Mouse (Mus musculus): ENCODE measurements around the gene Hat1. TPM values are rescaled to one million over a fixed set of nuclear protein-coding genes. Genes with fewer than 3 reads are reported as not detected.

The Hat1 gene
- total and polyA plus RNA-seq, 3 experiments, result 91.6 to 292 (median 167) TPM

DNA sequence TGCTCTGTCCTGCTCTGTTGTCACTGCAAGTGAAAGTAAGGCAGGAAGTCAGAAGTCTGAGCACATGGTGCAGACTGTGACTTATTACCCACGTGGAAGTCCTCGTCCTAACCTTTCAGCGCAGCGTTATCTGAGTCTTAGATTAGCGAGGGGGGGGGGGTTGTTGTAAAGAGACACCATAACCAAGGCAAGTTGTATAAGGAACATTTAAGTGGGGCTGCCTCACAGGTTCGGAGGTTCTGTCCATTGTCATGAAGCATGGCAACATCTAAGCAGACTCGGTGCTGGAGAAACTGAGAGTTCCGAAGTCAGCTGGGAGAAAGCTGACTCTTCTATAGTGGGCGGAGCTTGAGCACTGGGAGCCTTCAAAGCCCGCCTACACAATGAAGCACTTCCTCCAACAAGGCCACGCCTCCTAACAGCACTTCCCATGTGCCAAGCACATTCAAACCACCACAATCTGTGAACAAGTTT is 12.3 kb upstream of the Hat1 start:
- H3K9me3 ChIP-seq (replicated peaks; ENCODE audit: low read length), result no peaks in the 10 kb centered on the region
- no peak overlapping the region for H3K4me3 ChIP-seq (replicated peaks in 1 of 3; ENCODE audit: low read depth in 2 of 3, low read length in 2 of 3, poor library complexity in 1 of 3)
- peaks cover 0 to 13% of the 10 kb centered on the region in 2 experiments; a peak in 2 of 4 replicates for H3K4me1 ChIP-seq (ENCODE audit: control insufficient read depth in 1 of 2, insufficient read depth in 2 of 2)
- no peaks in the 10 kb centered on the region for H3K79me2 ChIP-seq (replicated peaks; ENCODE audit: control insufficient read depth, extremely low read depth, insufficient read depth, poor library complexity, severe bottlenecking)
- no peak for DNase-seq (ENCODE audit: extremely low read depth)
- dilution Hi-C loops (cut with MboI; ENCODE audit: extremely low pct_ligation_motif_present, extremely low pct_unique_long_range_greater_than_20kb, low sequenced_read_pairs) (no loop called here), in situ Hi-C loops (cut with MboI; ENCODE audit: low pct_ligation_motif_present, low pct_unique_long_range_greater_than_20kb, low sequenced_read_pairs) (no loop called here)
- no peak overlapping the region for H3K4me2 ChIP-seq (ENCODE audit: insufficient read depth, low read depth, poor library complexity, severe bottlenecking)
- H3K36me3 ChIP-seq (replicated peaks in 1 of 2; ENCODE audit: control insufficient read depth in 1 of 2, insufficient read depth in 1 of 2, low read length in 1 of 2), result no peaks in the 10 kb centered on the region
- H3K27ac ChIP-seq (ENCODE audit: insufficient read depth, low read depth), result no peak overlapping the region
- H3K9ac ChIP-seq (ENCODE audit: insufficient read depth, low read depth), result no peak overlapping the region
- TF ChIP-seq MYC (IDR thresholded peaks at IDR 0.05; ENCODE audit: low read depth, low read length) (0 out of 2 replicates have a peak, but pooled peaks have one; percentile 23), MEF2A (IDR thresholded peaks at IDR 0.05; ENCODE audit: borderline replicate concordance, low read depth, low read length) (no peak)
- no peaks in the 10 kb centered on the region for H3K27me3 ChIP-seq (replicated peaks)

DNA sequence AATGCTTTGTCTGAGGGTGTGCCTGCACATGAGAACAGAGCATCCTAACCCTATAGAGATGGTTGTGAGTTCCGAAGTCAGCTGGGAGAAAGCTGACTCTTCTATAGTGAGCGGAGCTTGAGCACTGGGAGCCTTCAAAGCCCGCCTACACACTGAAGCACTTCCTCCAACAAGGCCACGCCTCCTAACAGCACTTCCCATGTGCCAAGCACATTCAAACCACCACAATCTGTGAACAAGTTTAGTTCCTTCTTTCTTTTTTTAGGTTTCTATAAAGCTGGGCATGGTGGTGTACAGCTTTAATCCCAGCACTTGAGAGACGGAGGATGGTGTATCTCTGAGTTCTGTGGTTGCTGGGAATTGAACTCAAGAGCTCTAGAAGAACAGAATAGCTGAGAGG is 11.3 kb upstream of the Hat1 start:
- in situ Hi-C loops (cut with MboI; ENCODE audit: low pct_ligation_motif_present, low pct_unique_long_range_greater_than_20kb, low sequenced_read_pairs), result no loop called here
- H3K4me1 ChIP-seq (ENCODE audit: control insufficient read depth in 1 of 2, insufficient read depth in 2 of 2), result peaks cover 0 to 17% of the 10 kb centered on the region in 2 experiments; a peak in 2 of 4 replicates
- no peak overlapping the region for H3K9ac ChIP-seq (ENCODE audit: insufficient read depth, low read depth)
- H3K4me3 ChIP-seq (replicated peaks in 1 of 3; ENCODE audit: low read depth in 2 of 3, low read length in 2 of 3, poor library complexity in 1 of 3), result no peak overlapping the region
- no peaks in the 10 kb centered on the region for H3K9me3 ChIP-seq (replicated peaks; ENCODE audit: low read length)
- H3K27ac ChIP-seq (ENCODE audit: insufficient read depth, low read depth), result no peak overlapping the region
- H3K4me2 ChIP-seq (ENCODE audit: insufficient read depth, low read depth, poor library complexity, severe bottlenecking), result no peak overlapping the region
- TF ChIP-seq EP300 (IDR thresholded peaks at IDR 0.05; ENCODE audit: low read length) (no peak), RAD21 (IDR thresholded peaks at IDR 0.05; ENCODE audit: low read depth, low read length) (no peak), NRF1 (IDR thresholded peaks at IDR 0.05; ENCODE audit: low read depth, low read length) (no peak), USF1 (IDR thresholded peaks at IDR 0.05; ENCODE audit: low read depth, low read length) (no peak), ELF1 (IDR thresholded peaks at IDR 0.05; ENCODE audit: low read depth, low read length) (no peak), GABPA (IDR thresholded peaks at IDR 0.05; ENCODE audit: insufficient replicate concordance, low read depth, low read length) (no peak), TBP (conservative IDR thresholded peaks at IDR 0.05; ENCODE audit: low read depth, low read length) (no peak), UBTF (IDR thresholded peaks at IDR 0.05; ENCODE audit: low read depth, low read length) (no peak), PAX5 (IDR thresholded peaks at IDR 0.05; ENCODE audit: low read length) (no peak)
- DNase-seq (ENCODE audit: extremely low read depth), result no peak
- dilution Hi-C loops (cut with MboI; ENCODE audit: extremely low pct_ligation_motif_present, extremely low pct_unique_long_range_greater_than_20kb, low sequenced_read_pairs), result no loop called here
- H3K79me2 ChIP-seq (replicated peaks; ENCODE audit: control insufficient read depth, extremely low read depth, insufficient read depth, poor library complexity, severe bottlenecking), result no peaks in the 10 kb centered on the region
- no peaks in the 10 kb centered on the region for H3K36me3 ChIP-seq (replicated peaks in 1 of 2; ENCODE audit: control insufficient read depth in 1 of 2, insufficient read depth in 1 of 2, low read length in 1 of 2)
- no peaks in the 10 kb centered on the region for H3K27me3 ChIP-seq (replicated peaks)

GRCm38 (mm10) chr2:71381962-71382361 is 6.8 kb upstream of the Hat1 start:
- H3K4me1 ChIP-seq (ENCODE audit: control insufficient read depth in 1 of 2, insufficient read depth in 2 of 2), result peaks cover 0 to 17% of the 10 kb centered on the region in 2 experiments; a peak in 2 of 4 replicates
- in situ Hi-C loops (cut with MboI; ENCODE audit: low pct_ligation_motif_present, low pct_unique_long_range_greater_than_20kb, low sequenced_read_pairs) (no loop called here), dilution Hi-C loops (cut with MboI; ENCODE audit: extremely low pct_ligation_motif_present, extremely low pct_unique_long_range_greater_than_20kb, low sequenced_read_pairs) (no loop called here)
- DNase-seq (ENCODE audit: extremely low read depth), result no peak
- H3K27me3 ChIP-seq (replicated peaks), result no peaks in the 10 kb centered on the region
- H3K27ac ChIP-seq (ENCODE audit: insufficient read depth, low read depth), result no peak overlapping the region
- H3K4me3 ChIP-seq (replicated peaks in 1 of 3; ENCODE audit: low read depth in 2 of 3, low read length in 2 of 3, poor library complexity in 1 of 3), result no peak overlapping the region
- no peaks in the 10 kb centered on the region for H3K79me2 ChIP-seq (replicated peaks; ENCODE audit: control insufficient read depth, extremely low read depth, insufficient read depth, poor library complexity, severe bottlenecking)
- no peaks in the 10 kb centered on the region for H3K36me3 ChIP-seq (replicated peaks in 1 of 2; ENCODE audit: control insufficient read depth in 1 of 2, insufficient read depth in 1 of 2, low read length in 1 of 2)
- no peaks in the 10 kb centered on the region for H3K9me3 ChIP-seq (replicated peaks; ENCODE audit: low read length)
- TF ChIP-seq IRF4 (IDR thresholded peaks at IDR 0.05; ENCODE audit: low read depth, low read length) (no peak), JUN (IDR thresholded peaks at IDR 0.05; ENCODE audit: insufficient read depth, low read depth, low read length) (no peak), POLR2AphosphoS2 (IDR thresholded peaks at IDR 0.05; ENCODE audit: low read depth, low read length) (no peak), MAFK (IDR thresholded peaks at IDR 0.05; ENCODE audit: insufficient replicate concordance, low read length) (no peak)
- H3K9ac ChIP-seq (ENCODE audit: insufficient read depth, low read depth), result no peak overlapping the region
- H3K4me2 ChIP-seq (ENCODE audit: insufficient read depth, low read depth, poor library complexity, severe bottlenecking), result no peak overlapping the region
